Mouse (Mus musculus): ENCODE data around the gene Trappc3l. TPM values are rescaled to one million over a fixed set of nuclear protein-coding genes. Genes with fewer than 3 reads are reported as not detected.
"Not testable (repeated sequence)": the region's sequence is repeated elsewhere in the genome, so short reads cannot be mapped to it uniquely, and the experiment has no call there.

The Trappc3l gene
- not detected for total RNA-seq (2022)

GRCm38 (mm10) chr10:34037401-34037800 is at the start of gene Trappc3l:
Gene Trappc3l (plus strand): TSS chr10:34037597.
- no peak for DNase-seq (ENCODE audit: low spot score)

DNA sequence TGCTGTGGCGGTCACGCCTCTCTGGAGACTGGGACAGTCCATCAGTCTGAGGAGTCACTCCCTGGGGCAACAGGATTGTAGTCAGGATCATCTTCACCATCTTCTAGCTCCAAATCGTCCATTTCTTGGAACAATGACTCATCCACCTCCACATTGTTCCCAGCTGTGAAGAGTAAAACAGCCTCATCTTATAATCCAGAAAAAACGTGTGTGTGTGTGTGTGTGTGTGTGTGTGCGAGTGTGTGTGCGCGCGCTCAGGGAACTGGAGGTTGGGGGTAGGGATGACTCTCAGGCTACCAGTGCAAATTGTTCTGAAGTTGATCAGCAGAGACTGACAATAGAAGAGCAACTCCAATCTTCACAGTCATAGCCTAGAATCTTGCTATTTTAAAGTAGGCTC is 40.7 kb upstream of the Trappc3l start:
- not testable (repeated sequence) for DNase-seq (ENCODE audit: low spot score)

DNA sequence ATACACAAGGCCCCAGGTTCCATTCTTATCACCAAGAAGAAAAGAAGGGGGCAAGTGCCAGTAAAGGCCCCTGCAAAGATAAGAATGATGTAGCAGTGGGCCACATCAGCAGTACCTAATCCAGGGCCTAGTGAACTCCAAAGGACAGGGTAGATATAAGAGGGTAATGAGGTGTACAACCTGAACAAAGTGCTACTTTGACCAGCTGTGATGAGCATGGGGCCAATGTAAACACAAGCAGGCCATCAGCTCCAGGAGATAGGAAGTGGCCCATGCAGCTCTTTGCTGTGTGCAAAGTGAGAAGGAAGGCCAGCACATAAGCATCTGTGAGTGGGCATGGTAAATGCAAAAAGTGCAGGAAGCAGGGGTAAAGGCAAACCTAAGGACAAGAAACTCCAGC is 39.0 kb upstream of the Trappc3l start:
- no peak for DNase-seq (ENCODE audit: low spot score)

DNA sequence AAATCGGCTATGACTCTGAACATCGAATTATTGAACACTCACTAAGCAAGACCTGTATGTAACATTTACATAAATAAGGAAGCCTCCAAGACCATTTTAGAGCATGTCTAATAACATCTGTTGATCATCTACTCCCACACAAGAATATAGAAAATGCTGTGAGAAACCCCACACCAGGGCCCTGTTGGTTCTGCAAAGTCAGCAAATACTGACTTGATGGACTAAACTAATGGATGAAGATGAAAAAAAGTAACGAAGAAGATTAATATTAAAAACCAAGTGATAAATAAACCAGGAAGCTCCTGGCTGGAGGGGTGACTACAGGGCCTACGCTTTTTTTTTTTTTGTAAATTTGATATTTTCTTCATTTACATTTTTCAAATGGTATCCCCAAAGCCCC is 24.8 kb upstream of the Trappc3l start:
- DNase-seq (ENCODE audit: low spot score): no peak

- DNase-seq (ENCODE audit: low spot score): no peak
Observed at GRCm38 (mm10) chr10:34013241-34013640, 24.2 kb upstream of the Trappc3l start.

DNA sequence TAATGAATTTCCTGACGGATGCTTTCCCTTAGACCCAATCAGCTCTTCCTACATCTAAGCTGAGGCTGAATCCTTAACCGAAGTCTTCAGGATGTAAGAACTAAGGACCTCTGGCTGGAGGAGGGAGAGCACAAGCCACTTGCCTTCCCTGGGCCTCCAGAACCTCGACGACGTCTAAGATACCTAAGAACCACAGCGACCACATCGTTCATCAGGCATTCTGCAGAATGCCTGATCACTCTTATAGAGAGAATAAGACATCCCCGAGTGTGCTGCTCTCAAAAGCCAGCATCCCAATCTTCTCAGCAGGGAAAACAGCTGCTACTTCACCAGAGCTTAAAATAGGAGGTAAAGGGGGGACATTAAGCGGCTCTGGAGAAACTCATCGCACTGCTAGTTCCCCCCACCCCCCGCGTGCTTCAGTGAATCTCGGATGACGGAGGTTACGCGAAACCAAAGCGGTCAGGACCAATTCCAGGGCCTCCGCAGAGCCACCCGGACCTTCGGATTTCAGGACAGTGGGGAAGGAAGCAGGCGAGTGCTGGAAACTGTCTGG is 18.6 kb upstream of the Trappc3l start:
- no peak for DNase-seq (ENCODE audit: low spot score)

DNA sequence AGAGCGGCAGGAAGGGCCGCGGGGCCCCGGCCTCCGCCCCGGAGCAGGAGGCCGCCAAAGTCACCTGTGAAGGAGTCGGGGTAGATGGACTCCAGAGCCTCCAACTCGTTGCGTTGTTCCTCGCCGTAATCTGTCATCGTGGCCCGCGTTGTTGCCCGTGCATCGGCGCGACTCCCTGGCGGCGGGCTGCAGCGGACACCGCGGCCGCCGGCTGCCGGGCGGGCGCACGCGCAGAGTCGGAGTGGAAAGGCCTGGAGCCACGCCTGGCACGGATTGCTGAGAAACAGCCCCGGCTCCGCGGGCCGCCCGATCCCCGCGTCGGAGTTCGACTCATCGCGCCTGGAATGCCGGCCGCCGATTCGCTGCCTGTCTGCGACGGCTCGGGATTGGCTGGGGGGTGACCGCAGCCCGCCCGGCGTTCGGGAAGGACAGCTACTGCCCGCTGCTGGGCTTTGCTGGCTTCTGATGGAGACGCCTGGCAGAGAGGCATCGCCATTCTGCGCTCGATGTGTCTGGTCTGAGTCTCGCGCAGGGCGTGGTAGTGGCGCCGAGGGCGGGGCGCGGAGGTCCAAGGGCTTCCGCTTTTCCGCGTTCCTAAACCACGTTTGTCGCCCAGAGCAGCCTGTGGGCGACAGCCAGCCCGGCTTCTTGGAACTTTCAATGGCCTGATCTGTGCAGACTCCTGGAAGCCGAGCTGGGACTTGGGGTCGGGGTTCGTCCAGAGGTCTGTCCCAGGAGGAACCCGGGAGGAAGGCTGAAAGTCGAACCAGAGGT is 17.9 kb upstream of the Trappc3l start, which contains the start of gene Rwdd1:
Gene Rwdd1, minus strand, starts transcription at position 323 of the 774 bp plus-strand sequence.
- DNase-seq (ENCODE audit: low spot score): peak; percentile 98

GRCm38 (mm10) chr10:34030322-34030721 is 7.1 kb upstream of the Trappc3l start:
- DNase-seq (ENCODE audit: low spot score): no peak

DNA sequence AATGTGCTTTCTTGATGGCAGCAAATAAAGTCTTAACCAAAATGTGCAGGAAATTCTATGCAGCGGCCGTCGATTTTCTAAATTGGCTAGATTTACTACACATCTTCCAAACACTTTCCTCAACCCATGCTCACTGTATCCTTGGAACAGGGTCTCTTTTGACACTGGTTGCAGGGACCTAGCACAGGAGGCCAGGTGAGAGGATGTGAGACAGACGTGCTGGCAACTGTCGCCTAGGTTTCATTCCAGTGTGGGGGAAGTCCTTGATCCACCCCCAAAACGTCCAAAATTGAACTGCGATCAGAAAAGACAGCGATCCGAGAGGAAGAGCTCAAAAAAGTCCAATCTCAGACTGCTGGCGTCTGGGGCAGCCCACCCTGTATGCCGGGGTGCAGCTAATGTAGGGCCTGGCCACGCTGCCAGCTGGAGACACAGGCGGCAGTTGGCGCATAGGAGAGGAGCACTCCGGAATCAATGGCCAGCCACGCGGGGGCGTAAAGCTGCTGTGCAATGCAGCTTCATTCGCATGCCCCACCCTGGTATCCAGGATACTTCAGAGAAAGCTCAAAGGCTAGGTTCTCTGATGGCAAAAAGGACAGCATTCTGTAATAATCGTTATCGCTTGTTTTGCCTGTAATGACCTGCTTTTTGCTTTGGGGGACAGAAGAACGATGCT is 3.6 kb upstream of the Trappc3l start:
- peak; percentile 57 for DNase-seq (ENCODE audit: low spot score)

DNA sequence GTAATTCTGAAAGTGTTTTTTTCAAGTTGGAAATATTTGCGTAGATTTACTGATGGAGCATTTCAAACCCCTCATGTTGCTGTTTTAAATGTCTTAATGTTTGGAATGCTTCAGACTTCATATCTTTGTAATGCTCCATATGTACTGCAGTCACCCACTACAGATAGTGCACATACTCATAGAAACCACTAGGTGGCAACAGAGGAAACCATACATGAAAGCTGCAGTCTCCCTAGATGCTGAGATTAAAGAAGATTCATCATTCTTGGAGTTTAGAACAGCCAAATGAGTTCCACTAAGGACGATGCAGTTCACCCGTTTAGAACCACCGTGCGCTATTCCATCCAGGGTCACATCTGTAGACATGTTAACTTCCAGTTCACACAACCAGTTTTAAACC is 810 bp upstream of the Trappc3l start:
- peak; percentile 18 for DNase-seq (ENCODE audit: low spot score)

DNA sequence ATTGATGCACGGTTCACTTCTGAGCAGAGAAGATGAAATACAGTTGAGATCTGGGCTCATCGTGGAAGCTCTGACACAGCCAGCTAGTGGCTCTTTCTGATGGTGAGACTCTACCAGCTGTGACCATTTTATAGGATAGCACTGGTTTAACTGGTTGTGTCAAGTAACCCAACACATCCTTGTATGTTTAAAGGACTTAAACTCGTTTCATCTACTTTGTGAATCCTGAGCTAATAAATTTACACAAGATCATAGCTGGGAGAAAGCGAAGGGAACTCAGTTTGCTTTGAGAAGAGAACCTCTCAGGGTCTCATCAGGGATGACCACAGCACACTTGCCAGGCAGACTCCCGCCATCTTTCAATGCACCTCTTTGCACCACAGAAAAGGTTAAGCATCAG is 6.8 kb downstream of the Trappc3l start, which contains the start of gene Calhm4:
Gene Calhm4, minus strand, starts transcription at position 101 of the 400 bp plus-strand sequence.
- no peak for DNase-seq (ENCODE audit: low spot score)

DNA sequence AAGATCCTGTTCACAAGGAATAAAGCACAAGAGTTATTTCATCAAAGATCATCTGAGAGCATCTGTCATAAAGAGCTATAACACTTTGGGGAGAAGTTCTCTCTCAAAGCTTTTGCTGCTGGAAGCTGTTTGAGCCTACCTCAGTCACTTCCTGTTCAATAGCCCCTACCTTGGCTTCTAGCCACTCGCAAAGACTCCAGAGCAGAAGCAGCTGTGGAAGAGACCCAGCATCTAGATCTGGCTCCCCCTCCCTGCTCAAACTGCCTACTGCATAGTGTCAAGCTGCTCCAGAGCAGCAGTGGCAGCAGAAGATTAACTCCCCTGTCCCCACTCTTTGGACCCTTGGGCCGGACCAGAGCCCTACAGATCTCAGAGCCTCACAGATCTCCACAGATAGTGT is 16.6 kb downstream of the Trappc3l start:
- no peak for DNase-seq (ENCODE audit: low spot score)

DNA sequence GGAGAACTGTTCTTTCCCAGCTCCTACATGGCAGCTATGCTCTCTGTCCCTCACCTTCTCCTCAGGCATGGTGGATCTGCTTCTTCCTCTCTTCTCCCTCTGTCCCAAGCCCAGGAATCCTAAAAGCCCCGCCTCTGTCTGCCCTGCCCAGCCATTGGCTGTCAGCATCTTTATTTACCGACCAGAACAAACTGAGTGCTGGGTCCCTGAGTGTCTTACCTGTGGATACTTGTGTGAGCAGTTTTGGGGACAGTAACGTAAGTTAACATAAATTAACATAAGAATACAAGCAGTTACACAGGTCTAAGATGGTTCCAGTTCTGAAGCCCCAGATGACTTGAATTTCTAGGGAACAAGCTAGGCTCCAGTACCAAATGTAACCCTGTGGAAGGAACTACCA is 29.2 kb downstream of the Trappc3l start:
- no peak for DNase-seq (ENCODE audit: low spot score)

DNA sequence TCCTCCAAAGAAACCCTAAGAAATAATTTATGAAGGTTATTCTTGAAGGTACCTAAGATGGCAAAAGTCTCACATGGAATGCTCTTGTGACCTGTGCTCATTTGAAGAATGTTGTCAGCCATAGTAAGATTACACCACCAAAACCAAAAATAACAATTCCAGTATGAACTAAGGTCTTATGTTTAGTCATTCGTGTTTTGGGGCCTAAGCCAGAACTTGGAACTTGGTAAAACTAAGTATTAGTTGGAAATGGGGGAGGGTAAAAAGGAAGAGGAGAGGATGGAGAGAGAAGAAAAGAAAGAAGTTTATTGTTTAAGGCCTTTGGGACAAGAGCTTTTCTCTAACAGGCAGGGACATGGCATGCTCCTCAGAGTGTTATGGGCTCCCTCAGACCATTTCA is 32.2 kb downstream of the Trappc3l start:
- no peak for DNase-seq (ENCODE audit: low spot score)

DNA sequence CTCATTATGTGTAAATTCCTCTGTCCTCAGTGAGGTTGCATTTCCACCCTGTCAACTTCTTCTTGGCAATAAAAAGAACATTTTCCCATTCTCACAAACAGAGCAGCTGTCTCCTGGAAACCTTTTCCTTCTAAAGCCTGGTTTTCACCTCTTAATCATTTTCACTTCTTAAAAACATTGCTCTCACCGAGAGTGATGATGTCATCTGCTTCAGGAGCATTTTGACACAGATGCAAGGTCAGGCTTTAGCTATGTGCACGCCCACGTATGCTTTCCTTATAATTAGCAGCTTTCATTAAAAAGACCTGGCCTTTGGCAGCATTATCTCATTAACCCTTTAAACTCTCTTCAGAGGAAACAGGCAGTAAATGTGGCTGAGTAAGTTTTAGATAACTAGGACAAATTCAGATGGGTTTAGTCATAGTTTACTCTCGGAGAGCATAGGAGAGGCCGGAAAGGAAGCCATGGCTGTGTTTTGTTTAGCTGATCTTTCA is 33.6 kb downstream of the Trappc3l start:
- DNase-seq (ENCODE audit: low spot score): no peak

DNA sequence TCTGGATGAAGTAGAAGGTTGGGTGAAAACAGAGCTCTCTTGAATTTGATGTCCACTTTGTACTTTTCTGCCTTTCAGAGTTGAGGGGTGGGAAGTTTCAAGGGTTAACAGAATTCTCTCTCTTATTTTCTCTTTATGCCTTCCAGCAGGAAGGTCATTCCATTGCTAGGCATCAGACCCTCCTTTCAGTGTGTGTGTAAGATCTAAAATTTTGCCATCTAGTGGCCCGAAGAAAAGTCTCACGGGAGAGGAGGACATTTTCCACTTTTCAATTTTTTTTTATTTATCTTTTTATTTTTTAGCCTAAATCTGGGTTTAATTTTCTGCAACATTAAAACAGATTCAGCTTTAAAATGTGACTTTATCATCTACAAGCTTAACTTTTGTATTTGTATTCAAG is 34.3 kb downstream of the Trappc3l start:
- DNase-seq (ENCODE audit: low spot score): no peak

GRCm38 (mm10) chr10:34074522-34075200 is 37.3 kb downstream of the Trappc3l start:
- no peak for DNase-seq (ENCODE audit: low spot score)

- no peak for DNase-seq (ENCODE audit: low spot score)
Observed at GRCm38 (mm10) chr10:34086514-34086913, 49.1 kb downstream of the Trappc3l start.

DNA sequence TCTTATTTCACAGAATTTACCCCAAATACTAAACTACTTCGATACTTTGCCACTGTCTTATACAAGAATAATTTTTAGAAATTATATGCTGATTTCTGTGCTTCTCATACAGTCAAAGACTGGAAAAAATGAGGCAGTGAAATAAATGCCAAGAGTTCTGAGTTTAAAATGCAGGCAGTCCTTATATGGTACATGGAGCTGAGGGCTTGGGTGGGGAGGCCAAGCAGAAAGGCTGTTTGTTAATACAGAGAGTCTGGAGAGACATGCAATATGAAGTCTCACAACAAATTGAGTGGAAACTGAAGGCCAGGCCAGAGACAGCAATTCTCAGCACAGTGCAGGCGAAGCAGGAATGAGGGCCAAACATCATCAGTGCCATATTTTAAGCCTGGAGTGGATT is 51.1 kb downstream of the Trappc3l start:
- no peak for DNase-seq (ENCODE audit: low spot score)

DNA sequence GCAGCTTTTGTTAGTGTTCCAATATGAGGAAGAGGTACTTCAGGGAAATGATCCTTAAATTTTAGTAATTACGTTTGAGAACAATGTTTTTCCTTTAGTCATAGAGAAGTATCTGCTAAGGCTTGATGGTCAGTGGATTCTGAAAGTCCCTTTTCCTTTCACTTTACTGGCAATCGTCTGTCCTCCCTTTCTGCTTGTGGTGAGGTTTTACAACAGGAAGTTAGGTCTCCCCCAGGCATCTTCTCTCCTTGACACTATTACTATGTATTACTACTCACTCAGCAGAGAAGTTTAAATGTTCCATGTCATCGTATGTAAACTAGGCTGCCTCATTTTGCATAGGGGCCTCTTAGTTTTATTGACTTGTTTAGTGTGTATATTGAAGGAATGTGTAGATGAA is 52.1 kb downstream of the Trappc3l start:
- no peak for DNase-seq (ENCODE audit: low spot score)

DNA sequence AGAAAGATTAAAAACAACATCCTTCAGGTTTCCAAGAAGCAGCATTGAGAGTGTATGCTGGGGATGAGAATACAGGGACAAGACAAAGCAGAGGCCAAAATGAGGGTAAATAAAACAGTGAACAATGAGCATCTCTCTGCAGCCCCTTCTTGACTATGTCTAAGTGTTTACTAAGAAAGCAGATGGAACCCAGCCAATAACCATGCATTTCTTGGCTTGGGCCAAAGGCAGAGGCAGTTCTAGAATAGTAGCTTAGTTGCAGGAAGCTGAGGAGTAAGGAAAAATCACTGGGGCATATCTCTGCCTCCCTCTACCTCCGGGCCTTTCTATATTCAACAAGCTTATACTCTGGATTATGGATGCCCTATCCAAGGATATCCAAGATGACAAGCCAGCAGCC is 53.1 kb downstream of the Trappc3l start:
- DNase-seq (ENCODE audit: low spot score): no peak

DNA sequence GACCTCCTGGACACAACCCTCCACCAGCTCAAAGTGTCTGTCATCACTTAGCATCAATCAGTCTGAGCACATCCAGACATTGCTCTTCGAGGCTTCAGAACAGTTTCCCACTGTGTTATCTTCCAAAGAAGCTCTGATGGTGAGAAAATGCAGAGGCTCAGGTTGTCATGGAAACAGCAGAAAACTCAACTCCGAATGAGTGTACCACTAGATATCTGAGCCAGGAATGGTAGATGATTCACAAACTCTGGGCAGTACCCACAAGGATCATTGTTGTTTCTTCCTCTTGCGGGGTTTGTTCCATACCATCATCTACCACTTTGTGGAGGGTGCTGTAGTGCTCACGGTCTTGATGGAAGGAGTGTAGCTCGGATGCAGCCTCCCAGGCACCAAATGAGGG is 54.5 kb downstream of the Trappc3l start:
- DNase-seq (ENCODE audit: low spot score): no peak
